Mouse (Mus musculus): Measurements from ENCODE around the gene Txndc8.

Gene Txndc8

DNA sequence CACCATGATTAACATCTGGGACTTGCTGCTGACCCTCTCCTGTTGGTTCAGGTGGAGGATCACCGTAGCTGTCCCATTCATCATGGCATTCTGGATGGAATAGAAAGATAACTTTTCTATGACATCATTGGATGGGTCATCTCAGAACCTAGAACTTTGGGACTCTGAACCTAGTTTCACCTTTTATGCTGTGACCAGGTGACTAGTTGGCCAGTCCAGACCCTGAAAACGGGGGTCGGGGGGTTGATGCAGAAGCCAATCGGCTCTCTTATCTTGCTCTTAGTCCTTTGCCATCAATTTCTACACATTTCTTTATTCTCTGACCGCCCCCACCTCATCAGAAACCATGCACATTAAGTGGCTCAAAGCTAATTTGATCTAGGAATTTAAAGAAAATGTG is at the start of gene Txndc8:
Txndc8 (minus strand) TSS at position 101 of the 400 bp plus-strand sequence.
- no peak for DNase-seq (ENCODE audit: low spot score)

DNA sequence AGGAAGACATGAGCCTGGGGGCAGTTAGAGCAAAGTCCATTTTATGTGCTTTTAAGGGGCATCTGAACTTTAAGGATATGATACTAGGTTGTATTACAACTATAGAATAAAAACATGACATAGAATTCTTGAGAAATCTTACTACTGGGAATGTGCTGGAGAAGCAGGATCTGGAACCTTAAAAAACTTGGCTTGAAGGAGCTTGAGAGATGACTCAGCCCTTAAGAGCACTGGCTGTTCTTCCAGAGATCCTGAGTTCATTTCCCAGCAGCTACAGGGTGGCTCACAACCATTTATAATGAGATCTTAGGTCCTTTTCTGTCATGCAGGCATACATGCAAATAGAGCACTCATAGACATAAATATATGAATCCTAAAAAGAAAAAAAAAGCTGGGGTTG is 46.7 kb upstream of the Txndc8 start:
- DNase-seq (ENCODE audit: low spot score) = no peak

DNA sequence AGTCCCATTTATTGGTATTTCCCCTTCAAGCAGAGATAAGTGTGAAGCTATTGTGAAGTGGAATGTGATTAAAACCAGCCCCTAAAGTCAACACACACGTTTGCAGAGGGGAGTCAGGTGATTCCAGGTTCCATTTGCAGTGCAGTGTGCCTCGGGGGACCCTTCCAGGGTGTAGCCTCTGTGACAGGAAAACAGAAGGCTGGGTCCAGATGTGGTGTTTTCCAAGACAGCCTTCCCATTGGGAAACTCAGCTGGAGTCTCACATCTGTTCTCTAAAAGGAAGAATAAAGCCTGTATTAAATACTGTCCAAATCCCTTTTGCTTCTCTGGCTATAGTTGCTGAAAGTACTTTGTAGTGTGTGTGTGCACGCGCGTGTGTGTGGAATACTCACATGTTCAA is 45.5 kb upstream of the Txndc8 start:
- DNase-seq (ENCODE audit: low spot score) = no peak

DNA sequence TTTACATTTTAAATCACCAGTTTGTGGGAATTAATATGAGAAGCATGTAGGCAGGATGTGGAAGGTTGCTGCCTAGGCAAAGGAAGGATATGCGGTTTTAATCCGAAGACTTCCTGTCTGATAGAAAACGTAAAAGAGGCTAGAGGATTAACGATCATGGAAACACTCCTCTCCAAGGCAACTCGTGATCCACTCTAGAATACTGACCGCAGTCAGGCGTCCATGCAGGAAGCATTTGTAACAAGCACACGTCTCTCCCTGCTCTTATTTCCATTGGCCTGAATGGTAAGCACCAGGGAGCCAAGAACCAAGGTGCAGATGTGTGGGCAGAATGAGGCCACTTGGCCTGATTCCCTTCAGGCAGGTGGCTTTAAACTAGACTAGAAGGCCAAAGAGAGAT is 41.8 kb upstream of the Txndc8 start:
- DNase-seq (ENCODE audit: low spot score) = no peak

DNA sequence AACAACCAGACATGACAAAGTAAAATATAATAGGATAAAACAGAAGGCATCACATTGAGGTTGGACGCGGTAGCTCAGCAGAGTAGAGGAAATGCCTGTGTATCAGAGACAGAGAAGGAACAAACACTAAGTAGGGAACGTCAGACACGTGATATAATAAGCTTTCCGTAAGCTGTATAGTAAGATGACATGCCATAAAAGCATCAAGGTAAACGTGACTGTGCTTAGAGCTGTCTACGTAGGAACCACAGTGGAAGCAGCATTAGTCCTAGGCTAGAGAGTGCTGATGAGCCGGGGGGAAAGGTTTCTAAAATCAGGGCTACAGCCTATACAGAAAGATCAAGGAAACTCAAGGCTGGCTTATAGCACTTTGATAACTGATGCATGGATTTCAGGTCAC is 41.4 kb upstream of the Txndc8 start:
- DNase-seq (ENCODE audit: low spot score) = no peak

DNA sequence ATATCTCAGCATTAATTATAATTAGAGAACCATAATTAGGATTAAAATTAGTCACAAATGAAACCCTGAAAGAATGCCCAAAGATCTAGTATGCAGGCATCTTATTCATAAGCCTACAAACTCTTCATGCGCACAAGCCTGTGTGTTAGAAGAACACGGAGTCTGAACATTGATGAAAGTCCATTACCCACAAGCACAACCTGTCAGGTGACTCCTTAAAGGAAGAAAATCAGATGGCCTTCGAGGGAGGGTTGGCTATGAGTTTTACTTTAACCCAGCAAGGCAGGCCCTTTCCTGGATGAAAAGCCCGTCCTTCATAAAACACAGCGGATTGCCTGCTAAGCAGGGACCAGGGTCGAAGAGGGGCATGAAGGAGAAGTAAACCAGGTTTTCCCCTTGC is 35.9 kb upstream of the Txndc8 start:
- no peak for DNase-seq (ENCODE audit: low spot score)

DNA sequence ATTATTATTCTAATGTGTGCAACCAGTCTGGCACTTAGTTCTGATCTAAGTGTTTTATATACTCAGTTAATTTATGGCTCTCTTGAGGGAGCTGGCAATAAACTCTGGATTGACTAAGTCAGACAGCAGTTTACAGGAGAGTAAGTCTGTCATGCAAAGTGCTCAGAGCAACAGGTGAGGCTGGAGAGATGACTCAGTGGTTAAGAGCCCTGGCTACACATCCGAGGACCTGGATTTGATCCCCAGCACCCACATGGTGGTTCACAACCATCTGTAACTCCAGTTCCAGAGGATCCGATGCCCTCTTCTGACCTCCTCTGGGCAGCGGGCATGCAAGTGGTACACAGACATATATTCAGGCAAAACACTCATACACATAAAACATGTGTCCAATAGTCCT is 35.4 kb upstream of the Txndc8 start:
- DNase-seq (ENCODE audit: low spot score) = no peak

DNA sequence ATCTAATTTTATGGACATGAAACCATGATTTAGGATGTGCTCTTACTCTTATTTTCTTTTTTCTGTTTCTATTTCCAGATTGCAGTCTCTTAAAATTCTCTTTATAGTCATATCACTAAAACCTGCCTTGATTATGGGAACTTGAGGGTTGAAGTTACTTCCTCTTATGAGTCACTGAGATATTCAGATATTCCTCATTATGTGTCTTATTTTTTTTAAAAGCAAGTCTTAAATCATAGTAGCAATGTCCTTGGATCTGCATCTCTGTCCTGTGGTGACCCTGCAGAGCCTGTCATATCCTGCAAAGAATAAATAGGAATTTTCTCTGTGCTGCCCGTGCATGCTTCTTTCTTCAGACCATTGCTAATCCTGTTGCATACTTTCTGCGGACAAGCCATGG is 31.2 kb upstream of the Txndc8 start:
- DNase-seq (ENCODE audit: low spot score) = no peak

DNA sequence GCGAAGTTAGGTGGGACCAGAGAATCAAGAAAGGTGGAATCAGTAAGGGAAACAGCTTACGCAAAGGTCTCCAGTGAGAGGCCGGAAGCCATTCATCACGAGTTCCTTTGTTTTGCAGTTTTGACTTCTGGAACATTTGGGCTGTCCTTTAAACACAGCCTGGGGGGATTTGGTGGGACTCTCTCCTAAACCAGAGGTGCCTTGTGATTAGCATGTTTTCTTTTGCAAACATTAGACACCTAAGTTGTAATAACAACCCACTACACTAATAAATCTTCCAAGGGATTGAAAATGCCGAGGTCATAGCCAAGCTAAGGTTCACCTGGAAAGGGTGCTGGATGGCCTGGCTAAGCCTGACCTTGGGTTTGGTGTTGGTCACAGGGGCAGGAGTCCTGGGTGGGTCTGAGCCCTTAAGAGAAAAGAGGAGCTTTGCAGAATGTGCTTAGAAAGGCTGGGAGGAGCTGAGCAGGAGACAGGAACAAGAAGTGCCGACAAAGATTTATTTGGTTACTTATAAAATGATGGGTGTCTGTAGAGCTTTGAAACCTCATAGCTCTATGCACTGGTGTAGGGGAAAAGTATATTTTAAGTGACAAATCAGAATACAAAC is 28.3 kb upstream of the Txndc8 start:
- DNase-seq (ENCODE audit: low spot score) = no peak

DNA sequence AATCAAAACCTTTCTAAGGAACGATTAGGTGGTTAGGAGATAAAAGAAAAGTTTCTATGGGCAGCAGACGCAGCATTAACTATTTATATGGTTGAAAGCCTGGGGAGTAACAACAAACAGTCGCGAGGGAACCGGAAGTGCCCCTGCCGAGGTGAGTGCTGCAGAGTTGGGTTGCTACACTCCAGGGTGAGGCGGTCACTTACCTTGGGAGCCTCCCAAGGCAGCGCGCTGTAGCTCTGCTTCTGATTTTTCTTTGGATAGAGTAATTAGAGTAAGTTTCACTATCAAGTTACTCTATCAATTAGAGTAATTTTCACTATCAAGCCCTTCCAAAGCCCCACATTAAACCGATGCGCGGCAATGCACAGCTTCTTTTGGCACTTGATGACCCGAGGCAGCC is 25.7 kb upstream of the Txndc8 start:
- no peak for DNase-seq (ENCODE audit: low spot score)

DNA sequence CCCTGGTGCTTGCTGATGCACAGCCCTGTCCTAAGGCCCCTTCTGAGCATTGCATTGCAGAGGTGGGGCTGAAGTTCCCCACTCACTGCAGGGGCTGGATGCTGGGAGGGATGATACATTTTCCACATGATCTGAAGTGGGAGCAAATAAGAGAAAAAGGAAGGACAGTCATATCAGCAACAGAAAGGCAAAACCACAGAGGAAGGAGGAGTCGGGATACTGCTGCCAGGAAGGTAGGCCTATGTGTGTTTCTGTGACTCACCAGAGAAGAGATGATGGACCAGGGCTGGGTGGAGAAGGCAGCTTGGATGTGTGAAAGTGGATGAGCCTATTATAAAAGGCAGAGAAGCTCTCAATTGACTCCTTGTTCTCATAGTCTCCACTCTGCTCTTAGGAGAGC is 23.8 kb upstream of the Txndc8 start:
- DNase-seq (ENCODE audit: low spot score) = no peak

DNA sequence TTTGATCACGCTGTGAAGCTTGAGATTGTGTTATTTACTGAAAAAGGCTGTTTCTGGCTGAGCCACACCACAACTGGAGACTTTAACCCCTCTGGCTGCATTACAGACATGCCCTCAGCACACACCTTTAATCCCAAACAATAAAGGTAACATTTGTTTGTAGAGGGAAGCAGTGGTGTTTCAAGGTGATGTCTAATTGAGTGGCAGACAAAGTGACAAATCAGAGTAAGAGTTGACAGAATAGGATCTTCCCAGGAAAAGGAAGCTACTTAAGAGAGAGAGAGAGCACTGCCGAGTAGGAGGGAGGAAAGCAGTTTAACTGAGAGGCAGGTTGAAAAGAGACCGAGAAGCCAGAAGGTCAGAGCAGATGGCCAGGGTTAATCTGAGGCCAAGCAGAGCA is 5.4 kb downstream of the Txndc8 start:
- no peak for DNase-seq (ENCODE audit: low spot score)

DNA sequence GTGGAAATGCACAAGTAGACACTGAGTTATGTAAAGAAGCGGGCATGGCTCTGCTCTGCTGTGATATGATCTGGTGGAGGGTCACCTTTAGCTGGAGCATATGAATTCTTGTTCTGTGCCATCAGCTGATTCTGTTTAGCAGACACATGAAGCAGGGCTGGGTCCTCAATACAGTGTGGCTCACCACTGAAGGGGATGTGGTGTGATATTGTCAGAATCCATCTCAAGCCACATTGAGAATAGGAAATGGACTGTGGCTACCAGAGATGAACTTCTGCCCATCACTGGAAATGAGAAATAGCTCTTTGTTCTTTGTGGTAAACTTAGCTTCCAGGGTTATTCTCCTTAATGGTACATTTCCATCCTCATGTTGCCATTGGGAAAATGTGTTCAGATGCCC is 17.5 kb downstream of the Txndc8 start:
- no peak for DNase-seq (ENCODE audit: low spot score)

DNA sequence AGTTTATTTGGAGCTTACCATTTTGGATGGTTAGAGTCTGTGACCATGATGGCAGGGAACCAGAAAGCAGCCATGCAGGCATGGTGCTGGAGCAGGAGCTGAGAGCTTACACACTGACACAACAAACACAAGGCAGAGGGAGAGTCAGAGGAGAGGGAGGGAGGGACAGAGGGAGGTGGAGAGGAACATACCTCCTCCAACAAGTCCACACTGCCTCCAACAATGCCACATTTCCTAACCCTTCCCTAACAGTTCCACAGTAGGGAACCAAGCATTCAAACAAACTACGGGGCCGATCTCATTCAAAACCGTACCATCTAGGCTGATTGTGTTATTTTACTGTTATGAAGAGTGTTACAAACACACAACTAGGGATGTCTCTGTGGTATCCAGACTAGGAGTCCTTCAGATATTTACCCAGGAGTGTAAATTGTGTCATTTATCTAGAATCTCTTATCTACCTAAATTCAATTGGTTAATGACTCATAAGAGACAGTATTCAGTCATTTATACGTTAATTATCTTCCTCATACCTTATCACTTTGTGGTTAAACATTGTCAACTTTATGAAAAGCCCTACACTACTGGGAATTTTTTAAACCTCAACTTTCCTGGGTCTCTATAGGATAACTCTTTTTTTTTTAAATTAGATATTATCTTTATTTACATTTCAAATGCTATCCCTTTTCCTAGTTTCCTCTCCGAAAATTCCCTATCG is 34.4 kb downstream of the Txndc8 start:
- no peak for DNase-seq (ENCODE audit: low spot score)

DNA sequence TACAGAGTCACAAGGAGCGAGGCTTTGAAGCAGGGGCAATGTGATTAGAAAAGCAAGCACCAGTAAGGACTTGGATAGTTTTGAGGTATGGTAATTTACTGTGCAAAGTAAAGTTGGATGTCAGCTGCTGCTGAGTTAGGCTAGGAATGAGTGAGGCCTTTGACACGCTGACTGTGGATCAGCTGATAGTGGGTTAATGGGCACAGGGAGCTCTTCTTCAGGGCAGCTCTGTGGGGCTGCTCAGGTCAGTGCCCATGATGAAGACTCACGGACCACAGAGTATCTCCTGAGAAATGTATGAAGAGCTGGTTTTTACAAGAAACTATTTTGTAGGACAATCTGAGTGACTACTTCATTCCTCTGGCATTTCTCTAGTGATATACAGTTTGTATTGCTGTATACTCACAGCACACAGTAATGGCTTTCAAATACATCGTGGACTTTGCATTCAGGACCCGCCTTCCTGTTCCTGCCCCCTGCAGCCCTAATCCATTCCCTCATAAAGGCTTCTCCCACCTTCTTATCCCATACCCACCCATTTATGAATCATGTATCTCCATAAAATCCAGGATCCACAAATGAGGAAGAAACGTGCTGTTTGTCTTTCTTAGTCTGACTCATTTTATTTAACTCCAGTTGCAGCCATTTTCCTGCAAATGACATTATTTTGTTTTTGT is 35.2 kb downstream of the Txndc8 start:
- no peak for DNase-seq (ENCODE audit: low spot score)

DNA sequence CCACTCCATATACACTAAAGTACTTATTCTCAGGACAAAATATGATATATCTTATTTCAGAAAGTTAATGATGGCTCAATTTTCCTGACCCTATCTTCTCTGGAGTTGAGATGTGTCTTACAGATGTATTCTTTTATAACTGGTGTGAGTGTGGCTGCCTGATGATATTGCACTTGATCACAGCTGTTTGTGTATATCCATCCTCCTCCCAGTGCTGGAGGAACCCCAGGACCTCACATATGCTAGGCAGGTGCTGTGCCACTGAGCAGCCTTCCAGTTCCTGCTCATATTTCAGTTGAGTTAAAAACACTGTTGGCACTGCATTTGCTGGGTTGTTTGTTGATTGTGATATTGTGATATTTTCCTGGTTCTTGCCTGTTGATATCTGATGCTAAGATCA is 38.6 kb downstream of the Txndc8 start:
- DNase-seq (ENCODE audit: low spot score) = no peak

DNA sequence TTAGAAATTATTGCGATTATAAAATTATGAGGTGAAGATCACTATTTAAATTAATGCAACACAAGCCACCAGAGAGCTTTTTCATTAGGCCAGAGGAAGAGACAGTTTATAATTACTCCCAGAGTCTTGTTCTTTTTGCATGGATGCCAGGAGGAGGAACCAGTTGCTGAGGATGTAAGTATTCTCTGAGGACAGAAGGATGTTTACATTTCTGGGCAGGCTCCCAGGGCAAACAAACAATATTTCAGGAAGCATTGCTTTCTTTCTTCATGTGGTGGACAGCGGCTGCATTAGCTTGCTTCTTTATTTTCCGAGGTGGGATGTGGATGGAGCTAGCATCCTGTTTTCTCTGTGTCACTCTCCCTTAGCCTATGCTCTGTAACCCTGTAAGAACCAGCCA is 41.7 kb downstream of the Txndc8 start:
- DNase-seq (ENCODE audit: low spot score) = no peak

DNA sequence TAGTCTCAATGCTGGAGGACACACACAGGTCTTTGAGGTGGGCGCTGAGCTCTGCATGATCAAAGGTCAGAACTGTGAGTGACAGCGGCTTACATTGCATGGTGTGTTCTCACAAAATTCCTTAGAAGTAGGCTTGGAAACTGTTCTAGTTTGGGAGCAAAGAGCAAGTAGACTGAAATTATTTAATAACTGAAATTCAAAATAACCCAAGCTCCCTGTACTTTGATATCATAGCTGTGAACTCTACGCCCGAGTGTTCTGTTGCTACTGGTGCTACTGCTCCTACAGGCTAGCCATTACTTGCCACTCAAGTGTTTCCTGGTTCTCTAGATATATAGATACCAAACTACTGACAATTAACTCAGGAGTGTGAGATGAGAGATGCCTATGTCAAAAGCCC is 43.4 kb downstream of the Txndc8 start:
- DNase-seq (ENCODE audit: low spot score) = no peak

DNA sequence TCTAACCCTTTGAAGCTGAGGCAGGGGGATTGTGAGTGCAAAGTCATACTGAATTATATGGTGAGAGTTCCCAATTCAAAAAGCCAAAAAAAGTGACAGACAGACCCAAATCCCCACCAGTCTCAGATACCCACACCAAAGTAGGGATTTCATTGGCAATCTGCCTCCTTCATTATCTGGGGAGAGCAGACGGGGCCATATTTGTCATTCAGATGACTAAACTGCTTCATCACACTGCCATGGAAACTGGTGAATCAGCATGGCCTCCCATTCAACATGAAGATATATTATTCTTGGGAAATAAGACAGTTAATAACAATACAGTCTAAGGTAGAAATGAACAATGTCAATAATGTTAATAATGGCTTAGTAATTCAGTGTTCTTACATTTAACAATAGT is 44.8 kb downstream of the Txndc8 start:
- no peak for DNase-seq (ENCODE audit: low spot score)

DNA sequence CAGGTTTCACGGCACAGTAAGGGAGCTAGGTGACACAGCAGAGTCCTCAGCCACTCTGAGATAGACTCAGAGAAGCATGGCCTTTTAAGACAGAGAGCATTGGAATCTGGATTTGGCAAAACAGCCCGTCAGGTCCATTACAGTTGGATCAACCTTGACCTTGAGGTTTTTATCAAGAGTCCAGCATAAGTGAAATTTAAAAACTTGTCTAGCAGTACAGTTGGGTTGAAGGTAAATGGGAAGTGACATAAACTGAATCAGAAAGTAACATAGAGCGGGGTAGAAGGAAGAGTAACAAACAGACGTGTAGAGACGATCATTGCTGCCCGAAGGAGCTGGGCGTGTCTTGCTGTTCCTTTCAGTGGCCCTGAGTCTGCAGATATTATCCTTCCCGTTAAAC is 49.9 kb downstream of the Txndc8 start:
- DNase-seq (ENCODE audit: low spot score) = no peak

DNA sequence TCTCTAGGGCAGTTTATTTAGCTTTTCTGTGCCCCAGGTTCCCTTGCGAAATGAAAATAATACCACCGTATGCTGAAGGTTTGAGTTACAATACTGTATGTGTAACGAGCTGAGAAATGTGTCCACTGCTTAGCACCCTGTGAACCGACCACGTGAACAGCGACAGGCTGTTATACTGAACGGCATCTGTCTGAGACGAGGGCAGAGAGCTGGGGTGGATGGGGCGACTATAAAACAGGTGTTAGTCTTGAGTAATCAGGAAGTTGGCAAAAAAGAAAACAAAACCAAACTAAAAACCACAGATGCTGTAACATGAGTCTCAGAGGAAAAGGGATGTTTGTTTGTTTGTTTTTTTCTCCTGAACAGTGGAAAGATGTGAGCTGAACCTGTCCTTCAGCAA is 50.8 kb downstream of the Txndc8 start:
- DNase-seq (ENCODE audit: low spot score) = no peak

DNA sequence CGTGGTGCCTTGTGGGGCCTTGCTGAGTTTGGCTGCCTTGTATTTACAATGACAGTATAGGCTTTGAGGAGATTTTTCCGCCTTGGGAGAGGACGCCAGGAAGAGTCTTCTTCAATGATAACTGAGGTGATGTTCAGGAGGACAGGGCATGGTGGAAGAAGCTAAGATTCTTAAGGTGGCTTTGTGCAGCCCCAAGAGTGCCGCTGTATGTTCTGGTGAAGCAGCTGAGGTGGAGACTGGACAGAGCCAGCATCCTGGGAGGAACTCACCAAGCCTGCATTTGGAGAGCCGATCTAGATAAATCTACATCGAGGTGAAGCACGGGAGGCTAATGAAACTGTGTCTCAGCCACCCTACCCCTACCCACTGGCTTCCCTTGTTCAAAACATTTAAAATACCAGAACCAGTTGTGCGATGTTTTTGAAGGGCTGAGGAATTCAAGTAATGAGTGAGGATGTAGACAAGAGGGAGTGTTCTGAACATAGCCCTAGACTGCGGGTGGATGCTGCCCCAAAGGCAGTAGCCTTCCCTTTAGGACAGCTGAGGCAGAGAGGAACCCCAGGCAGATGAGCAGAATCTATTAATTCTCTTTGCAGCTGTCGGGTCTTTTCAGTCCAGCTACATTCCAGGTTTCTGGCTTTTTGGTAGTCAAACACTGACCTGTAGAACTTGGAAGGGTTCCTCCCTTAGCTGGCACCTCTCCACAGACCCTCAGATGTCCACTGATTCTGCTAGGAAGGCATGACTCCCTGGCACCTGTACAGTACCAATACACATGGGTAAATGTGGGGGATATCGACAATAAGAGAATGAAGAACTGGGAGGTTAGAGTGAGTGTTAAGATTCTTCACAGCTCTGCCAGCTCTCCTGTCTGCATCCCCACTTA is 51.5 kb downstream of the Txndc8 start:
- no peak for DNase-seq (ENCODE audit: low spot score)
